Mouse (Mus musculus) regulatory T cell (primary cell): ENCODE data around the gene Tarsl2.

ENCODE experiments used
- in situ Hi-C: fragments of 300-600 bp; cut with MboI, MseI; formaldehyde crosslinking; loops from one replicate; pipeline ENCODE4 v1.15.1; 2025; ENCODE audit warnings: high pct_unique_total_duplicates

Tarsl2 gene

DNA sequence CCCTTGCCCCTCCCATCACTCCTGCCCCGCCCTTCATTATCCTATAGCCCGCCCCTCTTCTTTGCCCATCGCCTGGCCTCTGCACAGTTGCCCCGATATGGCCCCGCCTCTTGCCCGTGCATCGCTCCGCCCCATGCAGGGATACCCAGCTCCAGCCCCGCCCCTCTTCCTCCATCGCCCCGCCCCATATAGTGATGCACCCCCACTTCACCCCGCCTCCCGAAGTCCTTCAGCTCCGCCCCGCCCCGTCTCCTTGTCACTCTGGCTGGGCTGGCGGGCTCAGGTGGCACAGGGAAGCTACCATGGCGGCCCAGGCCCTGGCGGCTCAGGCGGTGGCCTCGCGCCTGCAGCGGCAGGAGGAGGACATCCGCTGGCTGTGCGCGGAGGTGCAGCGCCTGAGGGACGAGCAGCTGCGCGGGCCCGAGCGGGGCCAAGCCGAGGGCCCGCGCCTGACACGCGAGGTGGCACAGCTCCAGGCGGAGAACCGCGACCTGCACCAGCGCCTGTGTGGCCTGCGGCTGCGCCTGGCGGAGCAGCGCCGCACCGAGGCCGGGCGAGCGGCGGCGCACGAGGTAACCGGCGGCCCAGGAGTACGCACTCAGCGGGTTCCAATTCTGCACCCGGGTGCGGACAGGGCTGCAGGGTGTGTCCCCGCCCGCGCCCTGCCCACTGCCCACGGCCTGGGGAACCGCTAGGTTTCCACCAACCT lies at the start of gene Tarsl2:
Tarsl2 (plus strand) TSS at position 256 of the 709 bp plus-strand sequence.
- in situ Hi-C loops, result loop anchor here (10.0 kb wide), 1 partner anchor 330 kb away; no protein-coding TSS in a partner anchor

DNA sequence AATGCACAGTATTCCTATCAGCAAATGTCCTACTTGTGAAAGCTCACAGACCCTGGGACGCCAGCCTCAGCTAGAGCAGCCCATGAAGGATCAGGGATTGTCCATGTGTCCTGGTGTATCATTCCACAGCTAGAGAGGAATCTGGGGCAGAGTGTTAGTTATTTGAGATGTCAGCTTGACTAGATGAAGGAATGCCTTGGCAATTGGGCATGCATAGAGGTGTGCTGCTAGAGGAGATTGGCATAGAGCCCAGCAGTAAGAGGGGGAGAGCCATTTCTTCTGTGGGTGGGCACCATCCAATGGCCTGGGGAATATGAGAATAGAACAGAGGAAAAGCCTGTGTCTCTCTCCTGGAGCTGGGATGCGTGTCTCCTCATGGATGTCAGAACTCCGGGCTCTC lies 38.6 kb upstream of the Tarsl2 start:
- in situ Hi-C loops, result no loop called here

DNA sequence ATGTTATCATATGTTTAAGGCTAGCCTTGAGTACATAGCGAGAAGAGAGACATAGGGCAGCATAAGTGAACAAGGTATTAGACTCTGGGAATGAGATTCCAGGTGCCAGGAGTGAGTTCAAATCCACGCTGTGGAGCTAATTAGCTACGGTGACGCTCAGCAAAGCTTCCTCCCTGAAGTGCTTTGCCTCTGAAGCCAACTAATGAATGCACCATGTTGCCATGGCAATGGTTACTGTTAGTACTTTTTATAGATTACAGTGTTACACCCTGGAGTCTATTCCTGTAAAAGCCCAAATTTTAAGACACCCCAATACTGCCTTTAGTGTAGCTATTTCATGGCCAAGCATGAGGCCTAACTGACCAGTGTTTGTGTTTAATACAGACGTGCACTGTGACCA lies 37.7 kb upstream of the Tarsl2 start:
- in situ Hi-C loops, result no loop called here

DNA sequence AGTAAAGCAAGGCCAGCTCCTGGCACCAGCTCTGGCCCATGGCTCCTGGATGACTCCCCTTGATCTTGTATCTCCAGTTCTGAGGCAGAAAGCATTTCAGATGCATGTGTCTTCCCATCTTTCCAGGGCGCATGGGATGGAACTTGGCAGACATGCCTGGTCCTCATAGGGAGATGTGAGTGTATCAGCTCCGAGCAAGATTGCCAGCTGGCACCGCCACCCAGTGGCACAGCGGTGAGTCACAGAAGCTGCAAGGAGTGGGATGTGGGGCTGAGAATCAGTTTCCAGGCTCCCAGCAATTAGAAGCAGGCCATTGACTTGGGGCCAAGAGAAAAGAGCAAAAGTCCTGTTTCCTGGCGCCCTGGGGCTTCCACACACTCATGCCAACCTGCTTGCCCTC lies 34.5 kb upstream of the Tarsl2 start:
- in situ Hi-C loops, result no loop called here

DNA sequence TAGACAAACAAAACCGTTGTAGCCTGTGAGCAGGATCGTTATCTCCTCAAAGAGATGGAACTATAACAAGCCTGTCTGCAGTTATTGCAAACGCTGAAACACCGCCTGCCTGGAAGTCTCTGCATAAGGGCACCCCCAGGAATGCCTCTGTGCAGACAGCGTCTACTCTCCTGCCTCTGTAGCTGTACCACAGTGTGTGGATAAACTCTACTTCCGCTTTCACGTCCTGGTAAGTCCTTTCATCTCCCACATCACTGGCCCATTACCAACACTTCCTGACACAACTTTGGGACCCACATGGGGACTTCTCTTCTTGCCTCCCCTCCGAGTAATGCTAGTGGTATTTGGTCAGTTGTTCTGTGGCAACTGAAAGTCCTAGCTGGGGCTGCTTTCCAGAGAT lies 34.0 kb upstream of the Tarsl2 start:
- in situ Hi-C loops, result no loop called here

DNA sequence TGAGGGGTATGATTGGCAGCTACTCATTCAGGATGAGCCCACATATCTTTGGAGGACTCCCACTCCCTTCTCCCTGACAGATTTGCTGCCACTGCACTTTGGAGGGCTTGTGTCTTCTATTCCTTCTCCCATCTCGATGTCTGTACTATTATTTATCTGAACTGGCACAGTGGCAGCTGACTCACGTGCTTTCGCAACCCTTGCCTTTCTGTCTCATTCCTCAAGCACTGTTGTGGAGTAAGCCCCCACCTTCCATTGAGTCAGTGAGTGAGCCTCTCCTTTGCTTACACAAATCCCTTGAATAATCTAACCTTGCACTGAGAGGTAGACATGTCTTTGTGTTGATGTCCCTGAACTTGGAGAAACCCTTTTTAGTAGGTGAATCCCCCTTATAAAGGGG lies 33.4 kb upstream of the Tarsl2 start:
- in situ Hi-C loops, result no loop called here

DNA sequence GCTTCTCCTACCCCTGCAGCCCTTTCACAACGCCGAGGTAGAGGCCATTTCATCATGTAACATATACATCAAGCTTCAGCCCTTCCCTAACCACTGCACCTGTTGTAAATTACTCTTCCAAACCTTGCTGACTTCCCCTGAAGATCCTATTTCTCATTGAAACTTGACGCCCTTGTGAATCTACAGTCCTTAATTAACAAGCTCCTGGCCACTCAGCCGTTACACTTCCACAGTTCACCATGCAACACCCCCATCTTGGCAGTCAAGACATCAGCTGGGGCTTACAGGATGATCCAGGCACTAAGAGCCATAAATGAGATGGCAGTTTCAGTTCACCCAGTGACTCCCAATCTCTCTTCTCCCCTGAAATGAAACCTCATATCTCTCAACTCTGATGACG lies 31.0 kb upstream of the Tarsl2 start:
- in situ Hi-C loops, result no loop called here

DNA sequence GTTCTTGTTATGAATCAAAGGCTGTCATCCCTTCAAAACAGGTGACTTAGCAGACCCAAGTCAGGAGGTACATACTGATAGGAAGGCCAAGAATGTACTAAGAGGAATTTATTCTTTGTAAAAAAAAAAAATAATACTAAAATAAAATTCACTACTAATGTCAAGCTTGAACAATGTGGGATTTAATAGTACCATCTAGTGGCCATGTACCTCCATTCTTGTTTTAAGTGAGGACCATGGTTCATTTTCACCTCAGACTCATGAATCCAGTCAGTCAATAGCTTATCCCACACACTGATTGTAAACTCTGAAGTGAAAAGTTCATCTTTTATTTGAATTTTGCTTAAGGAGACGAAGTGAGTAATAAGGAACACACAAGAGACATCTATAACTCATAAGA lies 25.9 kb upstream of the Tarsl2 start:
- in situ Hi-C loops, result no loop called here

DNA sequence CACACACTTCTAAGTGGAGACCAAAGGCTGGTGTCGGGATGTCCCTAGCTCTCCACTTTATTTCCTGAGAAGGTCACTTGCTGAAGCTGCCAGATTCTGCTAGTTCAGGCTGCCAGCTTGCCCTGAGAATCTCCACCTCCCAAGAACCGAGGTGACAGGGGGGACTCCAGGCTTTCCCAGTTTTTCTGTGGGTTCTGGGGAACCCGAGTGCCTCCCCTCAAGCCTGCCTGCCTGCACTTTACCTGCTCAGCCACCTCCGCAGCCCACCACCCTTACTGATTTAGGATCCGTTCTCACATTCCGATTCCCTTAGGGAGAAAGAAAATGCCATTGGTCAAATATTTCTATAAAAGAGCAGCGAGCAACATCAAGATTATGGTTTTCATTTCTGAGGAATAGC lies 24.0 kb upstream of the Tarsl2 start:
- in situ Hi-C loops, result no loop called here

DNA sequence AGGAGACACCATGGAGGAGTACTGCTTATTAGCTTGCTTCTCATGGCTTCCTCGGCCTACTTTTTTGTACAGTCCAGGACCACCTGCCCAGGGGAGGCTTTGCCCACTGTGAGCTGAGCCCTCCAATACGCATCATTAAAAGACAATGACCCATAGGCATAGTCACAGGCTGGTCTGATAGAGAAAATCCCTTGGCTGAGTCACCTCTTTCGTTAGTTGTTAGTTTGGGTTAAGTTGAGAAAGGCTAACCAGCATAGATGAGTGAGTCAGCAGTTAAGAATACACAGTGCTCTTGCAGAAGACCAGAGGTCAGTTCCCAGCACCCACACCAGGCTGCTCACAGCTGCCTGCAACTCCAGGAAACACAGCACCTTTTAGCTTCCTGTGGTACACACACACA lies 21.4 kb upstream of the Tarsl2 start:
- in situ Hi-C loops, result no loop called here

DNA sequence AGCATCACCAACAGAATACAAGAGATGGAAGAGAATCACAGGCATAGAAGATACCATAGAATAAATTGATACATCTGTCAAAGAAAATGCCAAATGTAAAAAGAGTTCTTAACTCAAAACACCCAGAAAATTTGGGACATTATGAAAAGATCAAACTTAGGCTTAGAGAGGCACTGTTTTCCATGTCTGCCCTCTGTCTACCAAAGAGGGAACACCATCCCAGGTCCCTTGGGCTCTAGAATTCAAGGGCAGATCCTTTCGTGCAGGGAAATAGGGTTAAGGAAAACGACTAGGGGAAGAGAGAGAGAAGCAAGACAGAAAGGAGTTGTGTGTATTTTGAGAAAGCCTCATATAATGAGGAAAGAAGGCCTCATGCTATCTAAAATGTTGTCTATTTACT lies 19.2 kb upstream of the Tarsl2 start:
- in situ Hi-C loops, result no loop called here

DNA sequence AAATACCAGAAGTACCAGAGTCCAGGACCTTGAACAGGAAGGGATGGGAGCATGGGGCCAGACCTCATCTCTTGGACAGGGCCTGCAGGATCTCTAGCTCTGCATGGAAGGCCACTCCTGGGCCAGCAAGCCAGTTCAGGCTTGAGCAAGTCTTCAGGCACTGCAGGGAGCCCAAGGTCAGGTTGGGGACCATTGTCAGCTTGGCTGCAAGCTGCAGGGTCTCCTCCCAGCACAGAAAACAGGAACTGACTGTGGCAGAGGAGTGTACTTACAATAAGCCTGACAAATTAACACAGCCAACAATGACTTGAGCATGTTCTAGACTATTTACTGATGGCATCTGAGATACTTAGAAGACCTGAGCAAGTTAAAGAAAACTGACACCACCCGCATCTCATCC lies 14.9 kb upstream of the Tarsl2 start:
- in situ Hi-C loops, result no loop called here

DNA sequence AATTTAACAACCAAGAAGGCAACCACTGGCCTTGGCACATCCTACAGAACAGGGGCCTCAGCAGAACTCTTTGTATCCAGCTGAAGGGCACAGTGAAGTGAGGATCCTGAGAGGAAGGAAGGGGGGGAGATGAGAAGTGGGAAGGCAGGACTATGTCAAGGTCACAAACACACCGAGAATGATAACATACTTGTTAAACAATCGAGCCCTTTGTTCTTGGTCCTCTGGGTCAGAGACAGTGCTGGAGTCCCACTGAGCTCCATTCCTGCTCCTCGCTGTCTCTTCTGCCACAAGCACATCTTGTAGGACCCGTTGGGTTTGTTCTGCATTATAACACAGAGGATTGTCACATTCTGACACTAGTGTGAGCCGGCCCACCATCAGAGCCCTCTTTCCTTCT lies 14.0 kb upstream of the Tarsl2 start:
- in situ Hi-C loops, result no loop called here

DNA sequence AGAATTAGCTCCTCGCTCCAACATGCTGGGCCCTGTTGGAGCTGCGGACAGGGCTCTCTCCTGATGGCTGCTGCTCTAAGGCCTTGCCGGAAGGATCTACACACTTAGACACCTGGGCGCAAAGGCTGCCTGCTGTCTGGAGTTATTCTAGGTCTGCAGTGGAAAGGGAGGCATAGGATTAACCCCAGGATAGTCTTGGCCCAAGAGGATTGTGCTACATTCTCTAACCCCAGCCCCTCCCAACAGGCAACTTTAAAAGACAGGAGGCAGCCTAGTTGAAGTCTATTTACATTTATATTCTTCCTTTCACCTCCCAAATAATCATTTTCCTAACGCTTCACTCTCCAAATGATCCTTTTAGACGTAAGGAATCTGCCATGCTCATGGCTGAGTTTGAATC lies 8.9 kb upstream of the Tarsl2 start:
- in situ Hi-C loops, result no loop called here

DNA sequence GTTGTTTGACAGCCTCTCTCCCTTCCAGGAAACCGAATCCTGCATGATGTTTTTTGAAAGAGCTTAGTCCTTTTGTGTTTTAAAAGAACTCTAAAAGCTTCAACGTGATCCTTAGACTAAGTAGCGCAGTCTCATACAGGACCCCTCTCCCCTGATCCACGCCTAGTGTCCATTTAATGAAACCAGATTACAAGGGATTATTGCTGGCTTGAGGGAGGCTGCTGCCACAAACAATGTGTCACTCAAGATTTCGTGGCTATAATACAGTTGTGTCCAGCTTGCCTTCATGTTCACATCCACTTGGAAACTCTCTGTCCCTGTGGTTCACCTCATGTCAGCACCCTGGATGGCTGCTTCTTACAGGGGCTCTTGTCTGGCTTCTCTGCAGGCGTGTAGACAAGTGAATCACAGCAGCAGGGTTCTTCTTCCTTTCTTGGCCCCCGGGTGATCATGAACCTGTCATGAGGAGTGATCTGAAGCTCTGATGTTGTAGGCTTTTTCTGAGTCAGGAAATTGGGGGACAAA lies 8.3 kb upstream of the Tarsl2 start:
- in situ Hi-C loops, result no loop called here

DNA sequence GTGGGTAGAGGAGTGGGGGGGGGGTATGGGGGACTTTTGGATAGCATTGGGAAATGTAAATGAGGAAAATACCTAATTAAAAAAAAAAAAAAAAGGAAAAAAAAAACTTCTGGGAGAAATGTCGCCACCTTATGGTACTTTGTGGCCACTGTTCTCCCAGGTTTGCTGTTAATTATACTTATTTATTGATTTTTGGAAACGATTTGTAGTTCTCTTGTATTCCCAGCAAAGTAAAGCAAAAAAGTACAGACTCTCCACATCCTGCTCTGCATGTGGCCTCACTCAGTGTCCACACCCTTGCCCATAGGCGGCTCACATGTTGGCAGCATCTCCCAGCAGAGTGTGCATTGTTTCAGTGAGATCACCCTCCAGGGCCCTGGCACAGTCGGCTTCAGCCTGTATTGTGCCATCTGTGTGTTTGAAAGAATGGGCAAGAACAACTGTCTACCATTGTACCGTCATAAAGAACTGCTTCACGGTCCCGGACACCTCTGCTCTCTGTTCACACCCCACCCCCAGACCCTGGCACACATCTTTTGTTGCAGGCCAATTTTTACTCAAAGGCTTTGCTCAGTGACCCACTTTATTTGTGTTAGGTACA lies 6.4 kb upstream of the Tarsl2 start:
- in situ Hi-C loops, result no loop called here

DNA sequence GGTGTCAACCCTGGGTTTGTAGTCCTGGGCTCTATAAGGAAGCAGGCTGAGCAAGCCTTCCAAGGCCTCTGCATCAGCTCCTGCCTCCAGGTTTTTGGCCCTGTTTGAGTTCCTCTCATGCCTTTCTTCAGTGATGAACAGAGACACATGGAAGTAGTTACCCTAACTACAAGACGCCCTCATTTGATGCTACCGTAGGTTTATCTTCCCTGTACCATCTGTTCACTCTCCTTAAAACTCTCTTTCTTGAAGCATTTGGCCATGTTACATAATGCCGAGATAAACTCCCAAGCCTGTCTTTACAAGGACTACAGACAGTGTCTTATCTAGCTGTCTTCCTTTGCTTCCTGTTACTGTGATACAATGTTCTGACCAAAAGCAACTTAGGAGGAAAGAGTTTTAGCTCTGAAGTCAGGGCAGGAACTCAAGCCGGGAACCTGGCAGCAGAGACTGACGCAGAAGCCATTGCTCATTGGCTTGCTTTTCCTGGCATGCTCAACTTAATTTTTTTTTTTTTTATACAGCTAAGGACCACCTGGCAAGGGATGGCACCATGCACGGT lies 4.8 kb upstream of the Tarsl2 start:
- in situ Hi-C loops, result loop anchor here (10.0 kb wide), 1 partner anchor 325 kb away; no protein-coding TSS in a partner anchor

DNA sequence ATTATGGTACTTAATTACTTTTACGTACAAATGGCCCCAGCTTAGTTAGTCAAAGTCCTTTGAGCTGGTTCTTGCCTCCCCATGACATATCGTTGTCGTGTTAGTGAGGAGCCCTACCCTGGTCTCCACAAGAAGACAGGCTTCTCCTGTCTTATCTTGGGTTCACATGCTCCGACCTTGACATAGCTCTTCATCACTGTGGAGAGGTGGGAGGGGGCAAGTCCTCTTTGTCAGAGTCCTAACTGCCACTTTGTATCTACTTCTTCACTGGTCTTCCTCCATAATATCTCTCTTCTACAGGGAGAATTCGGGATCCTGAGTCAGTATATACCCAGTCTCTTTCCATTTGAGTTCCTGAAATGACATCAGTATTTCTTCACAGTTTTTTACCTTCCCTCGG lies 4.0 kb upstream of the Tarsl2 start:
- in situ Hi-C loops, result loop anchor here (10.0 kb wide), 1 partner anchor 326 kb away; no protein-coding TSS in a partner anchor

DNA sequence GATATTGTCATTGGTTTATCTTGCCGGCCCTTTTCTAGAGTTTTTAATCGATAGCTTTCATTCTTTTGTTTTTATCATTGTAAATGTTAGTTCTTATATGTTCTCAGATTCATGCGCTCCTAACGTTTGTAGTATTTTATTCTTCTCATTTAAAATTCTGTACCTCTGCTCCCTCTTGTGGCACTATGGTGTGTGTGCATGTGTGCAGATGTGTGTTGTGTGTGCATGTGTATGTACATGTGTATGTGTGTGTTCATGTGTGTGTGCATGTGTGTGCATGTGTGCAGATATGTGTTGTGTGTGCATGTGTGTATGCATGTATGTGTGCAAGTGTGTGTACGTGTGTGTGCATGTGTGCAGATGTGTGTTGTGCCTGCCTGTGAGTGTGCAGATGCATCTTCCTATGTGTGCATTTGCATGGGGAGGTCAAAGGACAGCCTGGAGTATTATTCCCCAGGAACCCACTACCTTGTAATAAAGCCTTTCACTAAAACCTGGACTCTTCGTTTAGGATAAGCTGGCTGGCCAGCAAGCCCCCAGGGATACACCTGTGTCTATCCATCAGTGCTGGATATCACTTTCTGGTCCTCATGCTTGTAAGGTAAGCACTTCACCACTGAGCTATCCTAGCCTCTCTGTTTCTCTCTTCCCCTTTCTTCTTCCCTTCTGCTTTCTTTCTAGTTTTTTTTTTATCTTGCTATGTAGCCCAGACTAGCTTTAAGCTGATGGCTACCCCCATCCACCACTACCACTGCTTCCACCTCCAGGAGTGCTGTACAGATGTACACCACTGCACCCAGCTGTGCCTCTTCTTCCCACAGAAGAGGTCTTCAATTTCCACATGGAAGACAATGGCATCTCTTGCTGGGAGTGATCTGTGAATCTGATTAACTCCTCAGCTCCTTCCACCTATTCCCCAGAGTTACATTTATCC lies 2.1 kb upstream of the Tarsl2 start:
- in situ Hi-C loops, result loop anchor here (10.0 kb wide), 1 partner anchor 328 kb away; no protein-coding TSS in a partner anchor

DNA sequence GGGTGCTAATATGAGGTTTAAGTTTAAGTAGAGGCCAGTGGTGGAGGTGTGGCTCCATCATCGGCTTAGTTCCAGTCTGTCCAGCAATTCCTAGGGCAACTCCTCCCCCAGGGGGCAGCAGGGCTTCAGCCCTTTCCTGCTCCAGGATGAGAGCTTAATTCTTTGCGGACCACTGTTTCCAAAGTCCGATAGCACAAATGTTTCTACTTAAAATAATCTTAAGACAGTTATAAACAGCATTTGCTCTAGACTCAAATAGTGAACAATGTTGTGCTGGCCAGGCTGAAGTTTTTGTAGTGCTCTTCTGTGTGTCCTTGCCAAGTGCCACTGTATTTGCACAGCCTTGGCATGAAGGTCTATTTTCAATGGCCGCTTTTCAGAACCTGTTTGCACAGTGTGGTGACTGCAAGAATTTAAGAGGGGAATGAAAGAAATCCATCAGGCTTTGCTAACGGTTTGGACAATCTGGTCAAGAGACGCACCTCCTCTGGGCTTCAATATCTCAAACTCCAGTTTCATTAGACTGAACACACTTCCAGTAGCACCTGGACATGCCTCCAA lies 757 bp upstream of the Tarsl2 start:
- in situ Hi-C loops, result loop anchor here (10.0 kb wide), 1 partner anchor 329 kb away; no protein-coding TSS in a partner anchor

DNA sequence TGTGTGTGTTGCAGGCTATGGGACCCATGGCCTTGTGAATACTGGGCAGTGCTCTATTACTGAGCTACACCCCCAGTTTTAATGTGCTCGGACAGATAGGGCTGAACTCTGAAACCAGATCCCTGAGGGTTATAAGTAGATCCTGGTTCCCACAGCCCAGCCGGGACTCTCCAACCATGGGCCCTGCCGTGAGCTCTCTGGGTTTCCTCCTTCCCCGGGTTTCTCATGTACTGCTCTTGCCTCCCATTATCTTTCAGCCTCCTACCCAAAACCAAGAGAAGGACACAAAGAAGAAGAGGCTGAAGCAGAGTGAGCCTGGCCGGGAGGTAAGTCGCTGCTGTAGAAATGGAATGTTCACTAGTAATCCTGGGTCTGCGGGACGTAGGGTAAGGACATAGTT lies 1.3 kb downstream of the Tarsl2 start:
- in situ Hi-C loops, result loop anchor here (10.0 kb wide), 1 partner anchor 331 kb away; no protein-coding TSS in a partner anchor
